9 mouse cellular contexts compared by ENCODE assay signal in the genomic region with DNA sequence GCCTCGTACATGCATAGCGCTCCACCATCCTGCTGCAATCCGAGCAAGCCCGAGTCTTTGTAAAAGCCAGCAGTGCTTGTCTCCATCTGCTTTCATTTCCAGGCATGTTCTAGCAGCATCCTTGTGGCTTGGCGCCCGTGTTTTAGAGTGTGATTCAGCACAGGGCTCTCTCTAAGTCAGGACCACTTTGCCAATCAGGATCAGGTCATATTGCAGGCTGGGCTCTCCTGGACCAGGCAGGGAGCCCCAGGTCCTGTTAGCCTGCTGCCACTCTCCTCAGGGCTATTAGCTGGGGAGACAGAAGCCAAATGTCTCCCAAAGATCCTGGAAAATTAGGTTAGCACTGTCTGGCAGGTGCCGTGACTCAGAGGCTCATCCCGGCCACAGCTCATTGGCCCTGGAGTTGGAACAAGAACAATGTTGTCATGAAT.
A peak's percentile ranks its signal among the peaks of the same experiment; 100 is the strongest.
DNase-seq lines count a peak whose midpoint lies in the region; ATAC-seq lines count a peak whose summit lies in the region.
"Had no signal": no experiment of that assay in that cellular context is flagged by ENCODE, and none has a peak within 500 bp of the region (broad histone marks: within the 10 kb centered on the region; RNA-seq: fewer than 3 reads in every experiment).

No protein-coding gene starts in this region.

- H3K36me3 ChIP-seq in embryonic facial prominence, embryonic 14.5 days (ENCODE audit: control insufficient read depth, insufficient read depth, low read length), result no peaks in the 10 kb centered on the region
- H3K36me3 ChIP-seq: heart, embryonic 13.5 days had no signal

- WGBS in embryonic facial prominence, embryonic 14.5 days, result 57% methylated on average over 8 of the region's 8 CpGs

- H3K27me3 ChIP-seq in embryonic facial prominence, embryonic 14.5 days (replicated peaks; ENCODE audit: control insufficient read depth, insufficient read depth, low read length), result no peaks in the 10 kb centered on the region

- no peak overlapping the region for H3K27ac ChIP-seq in embryonic facial prominence, embryonic 14.5 days (replicated peaks; ENCODE audit: low read depth, low read length)
- H3K27ac ChIP-seq: heart, embryonic 13.5 days had no signal

- peak; percentile 82 for ATAC-seq in cerebellum, adult (ENCODE audit: insufficient number of reproducible peaks, low FRiP score, low TSS enrichment)
- ATAC-seq in embryonic facial prominence, embryonic 14.5 days (ENCODE audit: low read depth), result peak; percentile 47; the same call in 1 of the 2 replicates

- intact Hi-C loops in left cerebral cortex, postnatal 4 days (cut with DNase I), result loop anchor here (10.0 kb wide), 1 partner anchor 101 kb away; no protein-coding TSS in a partner anchor

- no peak overlapping the region for H3K4me3 ChIP-seq in embryonic facial prominence, embryonic 14.5 days (ENCODE audit: low read depth, low read length)
- H3K4me3 ChIP-seq: heart, embryonic 13.5 days had no signal

- no peak overlapping the region for H3K4me2 ChIP-seq in embryonic facial prominence, embryonic 14.5 days (ENCODE audit: low read depth, low read length)
- H3K4me2 ChIP-seq: heart, embryonic 13.5 days had no signal

- H3K9me3 ChIP-seq in embryonic facial prominence, embryonic 14.5 days (ENCODE audit: control insufficient read depth, low read length), result no peaks in the 10 kb centered on the region
- H3K9me3 ChIP-seq: heart, embryonic 13.5 days had no signal

- H3K9ac ChIP-seq in embryonic facial prominence, embryonic 14.5 days (ENCODE audit: low read depth, low read length), result no peak overlapping the region
- H3K9ac ChIP-seq: heart, embryonic 13.5 days had no signal

- H3K4me1 ChIP-seq in embryonic facial prominence, embryonic 14.5 days (ENCODE audit: control insufficient read depth, insufficient read depth, low read length), result no peaks in the 10 kb centered on the region
- H3K4me1 ChIP-seq: heart, embryonic 13.5 days had no signal

- DNase-seq in cerebellum, postnatal 4 days (ENCODE audit: low spot score in 2 of 2), result no peak
- peak; percentile 65 for DNase-seq in Muller cell, postnatal 12 days (ENCODE audit: inconsistent ontology term)
- DNase-seq in embryonic facial prominence, embryonic 14.5 days (ENCODE audit: low spot score), result peak; percentile 54
- peak; percentile 13 for DNase-seq in left cerebral cortex, postnatal 4 days
- DNase-seq in B cell, adult 2 months, result no peak
- DNase-seq in urinary bladder, postnatal 36 days (ENCODE audit: low spot score in 2 of 2), result no peak
- no peak for DNase-seq in embryo, embryonic 10 days (ENCODE audit: low spot score)

Comparison
In these comparisons a context has a peak if more than half of its experiments do, and no peak if none do; other contexts are left out.
1. DNase-seq: peak in Muller cell, postnatal 12 days (single experiment), embryonic facial prominence, embryonic 14.5 days (single experiment) and left cerebral cortex, postnatal 4 days (single experiment); none in cerebellum, postnatal 4 days (0 of 2), B cell, adult 2 months (0 of 2), urinary bladder, postnatal 36 days (0 of 2) and embryo, embryonic 10 days (single experiment).